Mouse (Mus musculus) intestine, embryonic 16.5 days (tissue): ENCODE results near the gene Msx2. TPM values are rescaled to one million over a fixed set of nuclear protein-coding genes. Genes with fewer than 3 reads are reported as not detected.

Source experiments
- ATAC-seq: fragments of 200-750 bp; cut with Nextera tagmentation; 2 replicates; pipeline ENCODE4 v1.8.0; 2017; ENCODE audit warnings: moderate TSS enrichment, moderate library complexity
- H3K27ac ChIP-seq: fragments of 300-500 bp; sonication (generic); 2 replicates; pipeline ENCODE4 v1.5.1; 2014; ENCODE audit warnings: mild to moderate bottlenecking, low read length
- H3K27me3 ChIP-seq: fragments of 300-500 bp; sonication (generic); replicated peaks from 2 replicates; pipeline ENCODE4 v1.6.1; 2014; ENCODE audit warnings: low read length, control low read depth, mixed read lengths; ENCODE audit not compliant: control insufficient read depth, insufficient read depth
- H3K36me3 ChIP-seq: fragments of 300-500 bp; sonication (generic); 2 replicates; pipeline ENCODE4 v1.6.1; 2014; ENCODE audit warnings: low read length, control low read depth; ENCODE audit not compliant: control insufficient read depth, insufficient read depth
- H3K4me1 ChIP-seq: fragments of 300-500 bp; sonication (generic); 2 replicates; pipeline ENCODE4 v1.6.1; 2014; ENCODE audit warnings: low read length, control low read depth, mixed read lengths; ENCODE audit not compliant: control insufficient read depth, insufficient read depth
- H3K4me2 ChIP-seq: fragments of 300-500 bp; sonication (generic); 2 replicates; pipeline ENCODE4 v1.6.1; 2014; ENCODE audit warnings: low read depth, low read length, control low read depth
- H3K4me3 ChIP-seq: fragments of 300-500 bp; sonication (generic); 2 replicates; pipeline ENCODE4 v1.5.1; 2014; ENCODE audit warnings: mild to moderate bottlenecking, low read length
- H3K9ac ChIP-seq: fragments of 300-500 bp; sonication (generic); 2 replicates; pipeline ENCODE4 v1.6.1; 2014; ENCODE audit warnings: low read depth, low read length
- H3K9me3 ChIP-seq: fragments of 300-500 bp; sonication (generic); 2 replicates; pipeline ENCODE4 v1.6.1; 2016; ENCODE audit warnings: low read length, control low read depth; ENCODE audit not compliant: control insufficient read depth
- WGBS: fragments of 180-500 bp; shearing (Covaris S2); extraction: QIAGEN DNeasy Blood & Tissue Kit; methylation state at CpG from one replicate; pipeline ENCODE4 v1.1.7; 2014; 5-methylcytosine and 5-hydroxymethylcytosine counted together
- polyA plus RNA-seq: library from polyadenylated mRNA; unstranded; fragments of >200 nt; fragmentation: Nextera tagmentation; extraction: Ambion mirVana; gene quantifications from 2 replicates; pipeline ENCODE4 v1.2.1, GENCODE M21; 2015

The Msx2 gene
- polyA plus RNA-seq, 1 experiment from 2014 or later: 0.18 TPM

GRCm38 (mm10) chr13:53461346-53461745 lies 11.5 kb downstream of the Msx2 start:
- H3K4me2 ChIP-seq: no peak overlapping the region
- no peak overlapping the region for H3K27ac ChIP-seq
- no peaks in the 10 kb centered on the region for H3K36me3 ChIP-seq
- peaks cover 53% of the 10 kb centered on the region for H3K27me3 ChIP-seq
- no peaks in the 10 kb centered on the region for H3K9me3 ChIP-seq
- no peak overlapping the region for H3K9ac ChIP-seq
- peaks cover 7% of the 10 kb centered on the region for H3K4me1 ChIP-seq
- ATAC-seq: no peak
- no peak overlapping the region for H3K4me3 ChIP-seq
- WGBS: 30% methylated on average over 2 of the region's 2 CpGs

GRCm38 (mm10) chr13:53458766-53459165 lies 14.1 kb downstream of the Msx2 start:
- Histone ChIP-seq H3K36me3 (no peaks in the 10 kb centered on the region), H3K27me3 (peaks cover 36% of the 10 kb centered on the region), H3K9me3 (no peaks in the 10 kb centered on the region), H3K4me1 (peaks cover 7% of the 10 kb centered on the region), H3K27ac (no peak overlapping the region), H3K4me2 (no peak overlapping the region), H3K9ac (no peak overlapping the region), H3K4me3 (no peak overlapping the region)
- 68% methylated on average over 4 of the region's 4 CpGs for WGBS
- no peak for ATAC-seq

- WGBS: 13% methylated on average over 21 of the region's 21 CpGs
- Histone ChIP-seq H3K27me3 (peaks cover 16% of the 10 kb centered on the region; the same call in 1 of the 2 replicates), H3K4me3 (no peak overlapping the region), H3K9ac (no peak overlapping the region), H3K4me2 (0 out of 2 replicates have a peak overlapping the region, but pooled peaks have one; percentile 14), H3K4me1 (no peaks in the 10 kb centered on the region), H3K36me3 (no peaks in the 10 kb centered on the region), H3K27ac (no peak overlapping the region), H3K9me3 (no peaks in the 10 kb centered on the region)
- no peak for ATAC-seq
Measured at GRCm38 (mm10) chr13:53454794-53455672, 17.8 kb downstream of the Msx2 start.

- H3K27me3 ChIP-seq: peaks cover 13% of the 10 kb centered on the region; the same call in 1 of the 2 replicates
- no peaks in the 10 kb centered on the region for H3K9me3 ChIP-seq
- no peak overlapping the region for H3K4me3 ChIP-seq
- H3K4me2 ChIP-seq: no peak overlapping the region
- no peak for ATAC-seq
- no peak overlapping the region for H3K27ac ChIP-seq
- no peak overlapping the region for H3K9ac ChIP-seq
- no peaks in the 10 kb centered on the region for H3K4me1 ChIP-seq
- WGBS: 89% methylated on average over 3 of the region's 3 CpGs
- no peaks in the 10 kb centered on the region for H3K36me3 ChIP-seq
Measured at GRCm38 (mm10) chr13:53453927-53454326, 18.9 kb downstream of the Msx2 start.

GRCm38 (mm10) chr13:53447609-53448008 lies 25.3 kb downstream of the Msx2 start:
- Histone ChIP-seq H3K9ac (no peak overlapping the region), H3K36me3 (no peaks in the 10 kb centered on the region), H3K4me1 (no peaks in the 10 kb centered on the region), H3K9me3 (no peaks in the 10 kb centered on the region), H3K4me3 (no peak overlapping the region), H3K27ac (no peak overlapping the region), H3K4me2 (no peak overlapping the region), H3K27me3 (no peaks in the 10 kb centered on the region; the same call in 1 of the 2 replicates)
- whole genome bisulfite sequencing: 13% methylated on average over 6 of the region's 6 CpGs
- ATAC-seq: no peak

GRCm38 (mm10) chr13:53443602-53444001 lies 29.3 kb downstream of the Msx2 start:
- Histone ChIP-seq H3K27ac (no peak overlapping the region), H3K4me3 (no peak overlapping the region), H3K27me3 (no peaks in the 10 kb centered on the region), H3K9ac (no peak overlapping the region), H3K4me1 (no peaks in the 10 kb centered on the region), H3K9me3 (no peaks in the 10 kb centered on the region), H3K36me3 (no peaks in the 10 kb centered on the region), H3K4me2 (no peak overlapping the region)
- ATAC-seq: no peak
- WGBS: 27% methylated on average over 3 of the region's 3 CpGs

- 35% methylated on average over 25 of the region's 25 CpGs for WGBS
Measured at GRCm38 (mm10) chr13:53442168-53442980, 30.5 kb downstream of the Msx2 start.

GRCm38 (mm10) chr13:53441307-53442028 lies 31.4 kb downstream of the Msx2 start:
- H3K27ac ChIP-seq: no peak overlapping the region
- H3K4me1 ChIP-seq: no peaks in the 10 kb centered on the region
- WGBS: 64% methylated on average over 5 of the region's 5 CpGs
- no peaks in the 10 kb centered on the region for H3K9me3 ChIP-seq
- ATAC-seq: no peak
- H3K27me3 ChIP-seq: no peaks in the 10 kb centered on the region
- H3K9ac ChIP-seq: no peak overlapping the region
- H3K4me3 ChIP-seq: no peak overlapping the region
- H3K36me3 ChIP-seq: no peaks in the 10 kb centered on the region
- no peak overlapping the region for H3K4me2 ChIP-seq

More at GRCm38 (mm10) chr13:53442168-53442980, 30.5 kb downstream of the Msx2 start:
- no peak for ATAC-seq
- H3K27me3 ChIP-seq: no peaks in the 10 kb centered on the region
- no peak overlapping the region for H3K9ac ChIP-seq
- H3K4me1 ChIP-seq: no peaks in the 10 kb centered on the region
- no peaks in the 10 kb centered on the region for H3K9me3 ChIP-seq
- no peak overlapping the region for H3K27ac ChIP-seq
- H3K4me2 ChIP-seq: peak overlapping the region; percentile 42
- no peaks in the 10 kb centered on the region for H3K36me3 ChIP-seq
- no peak overlapping the region; the same call in 1 of the 2 replicates for H3K4me3 ChIP-seq

- Histone ChIP-seq H3K27me3 (no peaks in the 10 kb centered on the region), H3K9ac (no peak overlapping the region), H3K27ac (no peak overlapping the region), H3K4me1 (no peaks in the 10 kb centered on the region), H3K4me3 (no peak overlapping the region), H3K4me2 (no peak overlapping the region), H3K36me3 (no peaks in the 10 kb centered on the region), H3K9me3 (no peaks in the 10 kb centered on the region)
- ATAC-seq: no peak
- WGBS: 80% methylated on average over 3 of the region's 3 CpGs
Measured at GRCm38 (mm10) chr13:53439957-53440356, 32.9 kb downstream of the Msx2 start.
